Mouse (Mus musculus): ENCODE measurements around the gene Cyp2a4. TPM values are rescaled to one million over a fixed set of nuclear protein-coding genes. Genes with fewer than 3 reads are reported as not detected.

Cyp2a4 gene
- 209 TPM for polyA plus RNA-seq (2014; fragmentation: Illumina TruSeq; extraction: RNeasy Lipid Tissue Mini Kit (QIAGEN cat#74804); ENCODE audit: low read depth, low replicate concordance)

DNA sequence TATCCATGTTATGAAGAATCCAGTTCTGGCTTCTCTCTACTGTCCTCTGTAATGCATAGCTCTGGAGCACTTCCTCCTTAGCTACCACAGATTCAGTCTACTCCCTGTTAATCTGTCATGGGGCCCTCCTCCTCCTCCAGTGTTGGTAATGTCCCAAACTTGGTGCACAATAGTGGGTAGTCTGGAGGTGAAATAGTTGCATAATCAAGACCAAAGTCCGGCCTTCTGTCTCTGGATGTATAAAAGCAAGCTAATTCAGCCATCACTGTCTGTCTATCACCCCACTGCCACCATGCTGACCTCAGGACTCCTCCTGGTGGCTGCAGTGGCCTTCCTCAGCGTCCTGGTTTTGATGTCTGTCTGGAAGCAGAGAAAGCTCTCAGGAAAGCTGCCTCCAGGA, at the start of gene Cyp2a4:
Cyp2a4 (plus strand) TSS at position 244 of the 400 bp plus-strand sequence.

DNA sequence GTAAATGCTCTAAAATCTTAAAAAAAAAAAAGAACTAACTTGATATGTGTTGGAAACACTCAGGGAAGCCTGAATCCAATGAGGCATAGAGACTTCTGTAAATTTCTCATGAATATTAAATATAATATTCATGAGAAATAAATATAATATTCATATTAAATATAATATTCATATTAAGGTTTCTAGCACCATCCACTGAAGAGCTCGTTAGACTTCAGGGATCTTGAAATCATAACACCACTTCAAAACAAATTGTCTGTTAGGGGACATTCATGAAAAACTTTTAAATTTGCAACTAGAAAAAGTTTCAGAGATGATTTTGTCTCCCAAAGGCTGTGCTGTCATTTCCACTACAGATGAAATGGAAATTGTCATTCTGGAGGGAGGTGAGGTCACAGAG, 46.9 kb upstream of the Cyp2a4 start, which contains the start of gene Vmn1r184:
Vmn1r184 (plus strand) TSS at position 301 of the 400 bp plus-strand sequence.

Other genes with a start within 250 kb of the Cyp2a4 start
- gene Cyp2b13, start 245.7 kb upstream of the Cyp2a4 start, polyA plus RNA-seq (2014; fragmentation: Illumina TruSeq; extraction: RNeasy Lipid Tissue Mini Kit (QIAGEN cat#74804); ENCODE audit: low read depth, low replicate concordance), result 488 TPM
- 741 TPM for gene Cyp2b9, start 133.8 kb upstream of the Cyp2a4 start, polyA plus RNA-seq (2014; fragmentation: Illumina TruSeq; extraction: RNeasy Lipid Tissue Mini Kit (QIAGEN cat#74804); ENCODE audit: low read depth, low replicate concordance)
- 0.13 TPM for gene Vmn1r184, start 46.8 kb upstream of the Cyp2a4 start, polyA plus RNA-seq (2014; fragmentation: Illumina TruSeq; extraction: RNeasy Lipid Tissue Mini Kit (QIAGEN cat#74804); ENCODE audit: low read depth, low replicate concordance)
- not detected for gene Nlrp9c, start 96.5 kb downstream of the Cyp2a4 start, polyA plus RNA-seq (2014; fragmentation: Illumina TruSeq; extraction: RNeasy Lipid Tissue Mini Kit (QIAGEN cat#74804); ENCODE audit: low read depth, low replicate concordance)
- gene Nlrp4a, start 127.9 kb downstream of the Cyp2a4 start, polyA plus RNA-seq (2014; fragmentation: Illumina TruSeq; extraction: RNeasy Lipid Tissue Mini Kit (QIAGEN cat#74804); ENCODE audit: low read depth, low replicate concordance), result not detected
- gene Nlrp9a, start 227.9 kb downstream of the Cyp2a4 start, polyA plus RNA-seq (2014; fragmentation: Illumina TruSeq; extraction: RNeasy Lipid Tissue Mini Kit (QIAGEN cat#74804); ENCODE audit: low read depth, low replicate concordance), result not detected

All from liver, adult 10 weeks (tissue).